Mouse (Mus musculus) colon, adult 2 months (tissue): Measurements from ENCODE around the gene Krt26. TPM values are rescaled to one million over a fixed set of nuclear protein-coding genes. Genes with fewer than 3 reads are reported as not detected.

Source experiments
- polyA plus RNA-seq: library from polyadenylated mRNA; depleted of rRNA; stranded (reverse); fragments of >200 nt; gene quantifications from 2 replicates; pipeline ENCODE4 v1.2.3, GENCODE M21; 2012; rRNA removed

The Krt26 gene
- not detected in 2 replicates for polyA plus RNA-seq

GRCm38 (mm10) chr11:99337866-99338265, at the start of gene Krt26:
Krt26 (minus strand) TSS chr11:99337966.

DNA sequence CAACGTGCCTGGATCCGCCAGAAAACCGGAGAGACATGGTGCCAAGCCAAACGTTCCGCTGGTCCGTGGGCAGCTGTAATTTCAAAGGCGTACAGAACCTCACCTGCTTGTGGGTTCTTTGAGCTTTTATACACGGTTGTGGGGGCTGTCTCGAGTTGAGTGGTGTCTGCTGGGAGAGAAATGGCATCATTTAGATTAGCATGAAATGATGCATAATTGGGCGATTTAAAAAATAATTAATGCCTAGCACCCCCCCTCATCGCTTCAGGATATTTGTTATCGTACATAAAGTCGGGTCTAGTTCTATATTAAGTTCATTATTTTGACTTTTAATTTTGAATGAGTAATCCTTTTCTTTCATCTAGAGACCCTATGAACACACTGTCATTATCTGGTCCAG, 37.0 kb upstream of the Krt26 start, which contains the start of gene Krt28:
Gene Krt28, minus strand, starts transcription at position 101 of the 400 bp plus-strand sequence.

DNA sequence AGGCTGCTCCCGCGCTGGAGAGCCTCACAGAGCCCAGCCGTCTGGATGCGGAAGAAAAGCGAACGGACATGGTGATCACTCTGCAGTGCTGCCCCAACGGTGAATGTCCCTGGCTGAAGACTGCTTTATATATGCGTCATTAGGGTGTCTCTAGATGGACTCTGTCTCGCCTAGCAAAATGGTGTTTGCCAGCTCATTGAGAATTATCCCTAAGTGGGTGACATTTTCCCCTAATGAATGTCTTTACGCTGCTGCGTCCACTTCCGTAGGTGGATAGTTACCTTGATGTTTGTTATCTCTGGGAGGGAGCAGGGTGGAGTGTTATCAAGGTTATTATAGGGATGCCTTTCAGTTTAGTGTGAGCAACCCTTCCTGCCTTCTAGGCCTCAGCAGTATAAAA, 13.2 kb upstream of the Krt26 start, which contains the start of gene Krt27:
Gene Krt27, minus strand, starts transcription at position 101 of the 400 bp plus-strand sequence.

DNA sequence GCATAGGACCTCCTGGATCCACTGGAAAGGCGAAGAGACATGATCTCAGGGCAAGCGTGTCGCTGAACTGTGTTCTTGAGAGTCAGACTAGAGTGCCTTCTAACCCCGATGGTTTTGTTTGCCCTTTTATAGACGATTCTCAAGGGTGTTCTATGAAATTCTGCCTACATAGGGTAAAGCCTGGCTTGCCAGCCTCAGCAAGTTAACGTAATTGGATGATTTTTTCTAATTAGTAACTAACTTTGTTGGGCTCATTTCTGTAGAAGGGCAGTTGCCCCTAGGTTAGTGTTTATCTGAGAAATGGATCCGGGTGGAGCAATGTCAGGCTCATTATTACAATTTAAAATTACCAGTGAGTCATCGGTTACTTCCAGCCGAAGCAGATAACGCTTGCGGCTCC, 14.9 kb downstream of the Krt26 start, which contains the start of gene Krt25:
Gene Krt25, minus strand, starts transcription at position 101 of the 400 bp plus-strand sequence.

GRCm38 (mm10) chr11:99284833-99285312, 52.9 kb downstream of the Krt26 start, which contains the start of gene Krt24:
Krt24 (minus strand) TSS chr11:99285262.

Other genes starting within 250 kb of the Krt26 start
- gene Tns4, start 248.7 kb downstream of the Krt26 start, polyA plus RNA-seq, result 114 and 144 TPM in 2 replicates
- gene Ccr7, start 182.9 kb downstream of the Krt26 start, polyA plus RNA-seq, result 3.1 and 4.5 TPM in 2 replicates
- 13.9 and 16.7 TPM in 2 replicates for gene Smarce1, start 106.9 kb downstream of the Krt26 start, polyA plus RNA-seq
- 0.07 and 0.23 TPM in 2 replicates for gene Krt222, start 93.9 kb downstream of the Krt26 start, polyA plus RNA-seq
- gene Krt24, start 52.7 kb downstream of the Krt26 start, polyA plus RNA-seq, result not detected in 2 replicates
- not detected in 2 replicates for gene Krt25, start 15.0 kb downstream of the Krt26 start, polyA plus RNA-seq
- not detected in 2 replicates for gene Krt27, start 13.1 kb upstream of the Krt26 start, polyA plus RNA-seq
- not detected in 2 replicates for gene Krt28, start 36.9 kb upstream of the Krt26 start, polyA plus RNA-seq
- gene Krt10, start 51.4 kb upstream of the Krt26 start, polyA plus RNA-seq, result 0.33 and 0.76 TPM in 2 replicates
- 1.7 and 1.8 TPM in 2 replicates for gene Krt12, start 84.3 kb upstream of the Krt26 start, polyA plus RNA-seq
- 244 and 256 TPM in 2 replicates for gene Krt20, start 100.2 kb upstream of the Krt26 start, polyA plus RNA-seq
- gene Krt23, start 155.2 kb upstream of the Krt26 start, polyA plus RNA-seq, result 4.5 and 4.7 TPM in 2 replicates
- gene Krt39, start 183.4 kb upstream of the Krt26 start, polyA plus RNA-seq, result not detected in 2 replicates
- gene Krt40, start 205.2 kb upstream of the Krt26 start, polyA plus RNA-seq, result not detected in 2 replicates
- not detected in 2 replicates for gene Krtap3-3, start 212.9 kb upstream of the Krt26 start, polyA plus RNA-seq
- gene Krtap3-2, start 218.9 kb upstream of the Krt26 start, polyA plus RNA-seq, result not detected in 2 replicates
- not detected in 2 replicates for gene Gm11939, start 221.5 kb upstream of the Krt26 start, polyA plus RNA-seq
- gene Krtap3-1, start 228.7 kb upstream of the Krt26 start, polyA plus RNA-seq, result 3.7 and 4.5 TPM in 2 replicates
- gene Krtap1-5, start 243.1 kb upstream of the Krt26 start, polyA plus RNA-seq, result not detected in 2 replicates
- not detected in 2 replicates for gene Krtap1-4, start 245.7 kb upstream of the Krt26 start, polyA plus RNA-seq